Mouse (Mus musculus): Measurements from ENCODE around the gene Arid3a. TPM values are rescaled to one million over a fixed set of nuclear protein-coding genes. Genes with fewer than 3 reads are reported as not detected.
"Not testable (repeated sequence)": the region's sequence is repeated elsewhere in the genome, so short reads cannot be mapped to it uniquely, and the experiment has no call there.

The Arid3a gene
- polyA plus RNA-seq, 1 experiment from 2014 or later: 8.3 TPM

GRCm38 (mm10) chr10:79950661-79951060 is 23.8 kb downstream of the Arid3a start:
- H3K9ac ChIP-seq: no peak overlapping the region
- H3K9me3 ChIP-seq (replicated peaks): no peaks in the 10 kb centered on the region
- H3K36me3 ChIP-seq: peaks cover 61% of the 10 kb centered on the region
- H3K4me3 ChIP-seq: no peak overlapping the region
- no peaks in the 10 kb centered on the region for H3K27me3 ChIP-seq (replicated peaks)
- WGBS: 81% methylated on average over 18 of the region's 18 CpGs
- no peak overlapping the region for H3K27ac ChIP-seq (ENCODE audit: poor library complexity, severe bottlenecking)
- H3K4me1 ChIP-seq (replicated peaks): peaks cover 21% of the 10 kb centered on the region
- no peak overlapping the region for H3K4me2 ChIP-seq
- ATAC-seq (ENCODE audit: insufficient number of reproducible peaks, low FRiP score): no peak

- Histone ChIP-seq H3K4me1 (replicated peaks) (peaks cover 4% of the 10 kb centered on the region), H3K27me3 (replicated peaks) (no peaks in the 10 kb centered on the region), H3K4me3 (no peak overlapping the region), H3K9me3 (replicated peaks) (no peaks in the 10 kb centered on the region), H3K27ac (ENCODE audit: poor library complexity, severe bottlenecking) (no peak overlapping the region), H3K4me2 (no peak overlapping the region), H3K36me3 (peaks cover 46% of the 10 kb centered on the region), H3K9ac (no peak overlapping the region)
- no peak for ATAC-seq (ENCODE audit: insufficient number of reproducible peaks, low FRiP score)
- 86% methylated on average over 6 of the region's 6 CpGs for WGBS
Measured at GRCm38 (mm10) chr10:79953946-79954345, 27.1 kb downstream of the Arid3a start.

GRCm38 (mm10) chr10:79955691-79956090 is 28.8 kb downstream of the Arid3a start:
- Histone ChIP-seq H3K27me3 (replicated peaks) (no peaks in the 10 kb centered on the region), H3K27ac (ENCODE audit: poor library complexity, severe bottlenecking) (no peak overlapping the region), H3K4me2 (no peak overlapping the region), H3K4me3 (no peak overlapping the region), H3K9me3 (replicated peaks) (no peaks in the 10 kb centered on the region), H3K4me1 (replicated peaks) (peaks cover 6% of the 10 kb centered on the region), H3K36me3 (peaks cover 29% of the 10 kb centered on the region), H3K9ac (no peak overlapping the region)
- 67% methylated on average over 9 of the region's 9 CpGs for WGBS
- no peak for ATAC-seq (ENCODE audit: insufficient number of reproducible peaks, low FRiP score)

- H3K4me1 ChIP-seq (replicated peaks): peaks cover 11% of the 10 kb centered on the region
- peaks cover 24% of the 10 kb centered on the region for H3K36me3 ChIP-seq
- H3K4me2 ChIP-seq: no peak overlapping the region
- ATAC-seq (ENCODE audit: insufficient number of reproducible peaks, low FRiP score): no peak
- no peak overlapping the region for H3K9ac ChIP-seq
- no peaks in the 10 kb centered on the region for H3K9me3 ChIP-seq (replicated peaks)
- no peak overlapping the region for H3K27ac ChIP-seq (ENCODE audit: poor library complexity, severe bottlenecking)
- no peak overlapping the region for H3K4me3 ChIP-seq
- H3K27me3 ChIP-seq (replicated peaks): no peaks in the 10 kb centered on the region
- 39% methylated on average over 4 of the region's 4 CpGs for WGBS
Measured at GRCm38 (mm10) chr10:79956643-79957154, 29.9 kb downstream of the Arid3a start.

GRCm38 (mm10) chr10:79958140-79958816 is 31.4 kb downstream of the Arid3a start:
- Histone ChIP-seq H3K27ac (ENCODE audit: poor library complexity, severe bottlenecking) (no peak overlapping the region), H3K27me3 (replicated peaks) (no peaks in the 10 kb centered on the region), H3K36me3 (peaks cover 28% of the 10 kb centered on the region), H3K9ac (peak overlapping the region; percentile 50; the same call in 1 of the 2 replicates), H3K4me2 (peak overlapping the region; percentile 50), H3K4me1 (replicated peaks) (peaks cover 11% of the 10 kb centered on the region), H3K4me3 (peak overlapping the region; percentile 20; the same call in 1 of the 2 replicates), H3K9me3 (replicated peaks) (no peaks in the 10 kb centered on the region)
- 0 out of 2 replicates have a peak, but pooled peaks have one; percentile 10 for ATAC-seq (ENCODE audit: insufficient number of reproducible peaks, low FRiP score)
- WGBS: 18% methylated on average over 21 of the region's 21 CpGs

GRCm38 (mm10) chr10:79959412-79959811 is 32.6 kb downstream of the Arid3a start:
- 36% methylated on average over 10 of the region's 10 CpGs for WGBS
- ATAC-seq (ENCODE audit: insufficient number of reproducible peaks, low FRiP score): 0 out of 2 replicates have a peak, but pooled peaks have one; percentile 56

GRCm38 (mm10) chr10:79959847-79960601 is 33.2 kb downstream of the Arid3a start, which contains the start of gene Wdr18:
Gene Wdr18, plus strand, starts transcription at chr10:79960152.
- Histone ChIP-seq H3K9me3 (replicated peaks) (no peaks in the 10 kb centered on the region), H3K4me2 (peak within 1 kb of the TSS; percentile 86), H3K27ac (ENCODE audit: poor library complexity, severe bottlenecking) (peak within 1 kb of the TSS; percentile 71), H3K27me3 (replicated peaks) (no peaks in the 10 kb centered on the region), H3K4me1 (replicated peaks) (peaks cover 11% of the 10 kb centered on the region), H3K9ac (peak within 1 kb of the TSS; percentile 90), H3K4me3 (peak within 1 kb of the TSS; percentile 79), H3K36me3 (peaks cover 37% of the 10 kb centered on the region)
- peak; percentile 95 for ATAC-seq (ENCODE audit: insufficient number of reproducible peaks, low FRiP score)
- WGBS: under 1% methylated on average over 61 of the region's 61 CpGs

More at GRCm38 (mm10) chr10:79959412-79959811, 32.6 kb downstream of the Arid3a start:
- Histone ChIP-seq H3K4me2 (peak overlapping the region; percentile 86), H3K36me3 (peaks cover 31% of the 10 kb centered on the region), H3K4me3 (peak overlapping the region; percentile 79), H3K4me1 (replicated peaks) (peaks cover 11% of the 10 kb centered on the region)
- not testable (repeated sequence) for H3K9ac ChIP-seq; H3K9me3 ChIP-seq (replicated peaks); H3K27me3 ChIP-seq (replicated peaks); H3K27ac ChIP-seq (ENCODE audit: poor library complexity, severe bottlenecking)

- peak overlapping the region; percentile 86 for H3K4me2 ChIP-seq
- H3K9me3 ChIP-seq (replicated peaks): no peaks in the 10 kb centered on the region
- peak overlapping the region; percentile 90 for H3K9ac ChIP-seq
- WGBS: 12% methylated on average over 10 of the region's 10 CpGs
- no peak overlapping the region for H3K27ac ChIP-seq (ENCODE audit: poor library complexity, severe bottlenecking)
- no peak for ATAC-seq (ENCODE audit: insufficient number of reproducible peaks, low FRiP score)
- no peaks in the 10 kb centered on the region for H3K27me3 ChIP-seq (replicated peaks)
- peaks cover 45% of the 10 kb centered on the region for H3K36me3 ChIP-seq
- H3K4me1 ChIP-seq (replicated peaks): peaks cover 11% of the 10 kb centered on the region
- H3K4me3 ChIP-seq: peak overlapping the region; percentile 79
Measured at GRCm38 (mm10) chr10:79960671-79961294, 33.9 kb downstream of the Arid3a start.

GRCm38 (mm10) chr10:79964727-79965126 is 37.9 kb downstream of the Arid3a start:
- Histone ChIP-seq H3K4me3 (no peak overlapping the region), H3K27me3 (replicated peaks) (peaks cover 20% of the 10 kb centered on the region), H3K4me2 (no peak overlapping the region), H3K27ac (ENCODE audit: poor library complexity, severe bottlenecking) (no peak overlapping the region), H3K4me1 (replicated peaks) (peaks cover 7% of the 10 kb centered on the region), H3K36me3 (peaks cover 74% of the 10 kb centered on the region), H3K9ac (no peak overlapping the region), H3K9me3 (replicated peaks) (no peaks in the 10 kb centered on the region)
- WGBS: 97% methylated on average over 7 of the region's 7 CpGs
- no peak for ATAC-seq (ENCODE audit: insufficient number of reproducible peaks, low FRiP score)

- Histone ChIP-seq H3K4me2 (no peak overlapping the region), H3K36me3 (peaks cover 74% of the 10 kb centered on the region), H3K27ac (ENCODE audit: poor library complexity, severe bottlenecking) (no peak overlapping the region), H3K9me3 (replicated peaks) (no peaks in the 10 kb centered on the region), H3K9ac (no peak overlapping the region), H3K4me1 (replicated peaks) (peaks cover 7% of the 10 kb centered on the region), H3K27me3 (replicated peaks) (peaks cover 25% of the 10 kb centered on the region), H3K4me3 (no peak overlapping the region)
- ATAC-seq (ENCODE audit: insufficient number of reproducible peaks, low FRiP score): no peak
- WGBS: 88% methylated on average over 5 of the region's 5 CpGs
Measured at GRCm38 (mm10) chr10:79965325-79965724, 38.5 kb downstream of the Arid3a start.
